Mouse (Mus musculus) neural tube, embryonic 11.5 days (tissue): ENCODE measurements around the gene Olfr1246. TPM values are rescaled to one million over a fixed set of nuclear protein-coding genes. Genes with fewer than 3 reads are reported as not detected.
"Not testable (repeated sequence)": the region's sequence is repeated elsewhere in the genome, so short reads cannot be mapped to it uniquely, and the experiment has no call there.

Source experiments
- ATAC-seq: fragments of 200-750 bp; cut with Nextera tagmentation; 2 replicates; pipeline ENCODE4 v1.8.0; 2017; ENCODE audit warnings: moderate number of reproducible peaks, mild to moderate bottlenecking, moderate TSS enrichment, moderate library complexity; ENCODE audit not compliant: insufficient read depth, low FRiP score, low TSS enrichment
- DNase-seq: peaks from one replicate; pipeline ENCODE4 v3.0.0-alpha.2; 2015; ENCODE audit warnings: low spot score
- H3K27ac ChIP-seq: fragments of 300-500 bp; sonication (generic); 2 replicates; pipeline ENCODE4 v1.5.1; 2014; ENCODE audit warnings: low read depth, mild to moderate bottlenecking, low read length
- H3K27me3 ChIP-seq: fragments of 300-500 bp; sonication (generic); 2 replicates; pipeline ENCODE4 v1.6.1; 2014; ENCODE audit warnings: mild to moderate bottlenecking, low read length, mixed read lengths; ENCODE audit not compliant: control insufficient read depth, insufficient read depth
- H3K36me3 ChIP-seq: fragments of 300-500 bp; sonication (generic); 2 replicates; pipeline ENCODE4 v1.6.1; 2014; ENCODE audit warnings: mild to moderate bottlenecking, low read length, moderate library complexity, mixed read lengths; ENCODE audit not compliant: control insufficient read depth, insufficient read depth
- H3K4me1 ChIP-seq: fragments of 300-500 bp; sonication (generic); 2 replicates; pipeline ENCODE4 v1.6.1; 2014; ENCODE audit warnings: low read length, mixed read lengths; ENCODE audit not compliant: control insufficient read depth, insufficient read depth
- H3K4me2 ChIP-seq: fragments of 300-500 bp; sonication (generic); 2 replicates; pipeline ENCODE4 v1.6.1; 2014; ENCODE audit warnings: low read depth, mild to moderate bottlenecking, moderate library complexity
- H3K4me3 ChIP-seq: fragments of 300-500 bp; sonication (generic); 2 replicates; pipeline ENCODE4 v1.5.1; 2014; ENCODE audit warnings: low read depth, low read length
- H3K9ac ChIP-seq: fragments of 300-500 bp; sonication (generic); 2 replicates; pipeline ENCODE4 v1.6.1; 2014; ENCODE audit warnings: mild to moderate bottlenecking, low read length
- H3K9me3 ChIP-seq: fragments of 300-500 bp; sonication (generic); 2 replicates; pipeline ENCODE4 v1.6.1; 2016; ENCODE audit warnings: low read length; ENCODE audit not compliant: control insufficient read depth
- WGBS: fragments of 180-500 bp; shearing (Covaris S2); extraction: QIAGEN DNeasy Blood & Tissue Kit; methylation state at CpG from one replicate; pipeline ENCODE4 v1.1.7; 2014; 5-methylcytosine and 5-hydroxymethylcytosine counted together
- polyA plus RNA-seq: library from polyadenylated mRNA; unstranded; fragments of >200 nt; fragmentation: Nextera tagmentation; extraction: Ambion mirVana; gene quantifications from 2 replicates; pipeline ENCODE4 v1.2.1, GENCODE M21; 2014

The Olfr1246 gene
- polyA plus RNA-seq: not detected in 2 replicates

DNA sequence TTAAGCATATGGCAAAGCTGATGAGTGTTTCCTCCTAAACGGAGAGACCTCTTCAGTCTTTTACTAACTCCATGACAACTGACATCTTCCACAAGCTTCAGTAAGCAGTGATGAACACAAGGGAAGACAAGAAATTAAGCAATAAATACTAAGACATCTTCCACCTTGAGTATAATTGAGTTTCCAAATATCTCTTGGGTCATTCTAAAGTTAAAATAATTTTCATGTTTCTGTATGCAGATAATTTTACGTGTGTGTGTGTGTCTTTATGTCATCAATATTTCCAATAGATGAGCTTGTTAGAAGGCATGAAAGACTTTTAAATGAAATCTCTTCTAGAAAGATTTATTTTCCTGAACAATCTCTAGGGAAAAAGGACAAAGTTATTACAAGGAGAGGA, at the start of gene Olfr1246:
Olfr1246 (minus strand) TSS at position 101 of the 400 bp plus-strand sequence.
- ATAC-seq (no peak), DNase-seq (no peak)
- Histone ChIP-seq H3K9ac (no peak within 1 kb of the TSS), H3K4me1 (no peaks in the 10 kb centered on the region), H3K36me3 (no peaks in the 10 kb centered on the region), H3K4me2 (no peak within 1 kb of the TSS), H3K27me3 (no peaks in the 10 kb centered on the region), H3K27ac (no peak within 1 kb of the TSS), H3K4me3 (no peak within 1 kb of the TSS), H3K9me3 (no peaks in the 10 kb centered on the region)
- 84% methylated on average over 2 of the region's 2 CpGs for WGBS

DNA sequence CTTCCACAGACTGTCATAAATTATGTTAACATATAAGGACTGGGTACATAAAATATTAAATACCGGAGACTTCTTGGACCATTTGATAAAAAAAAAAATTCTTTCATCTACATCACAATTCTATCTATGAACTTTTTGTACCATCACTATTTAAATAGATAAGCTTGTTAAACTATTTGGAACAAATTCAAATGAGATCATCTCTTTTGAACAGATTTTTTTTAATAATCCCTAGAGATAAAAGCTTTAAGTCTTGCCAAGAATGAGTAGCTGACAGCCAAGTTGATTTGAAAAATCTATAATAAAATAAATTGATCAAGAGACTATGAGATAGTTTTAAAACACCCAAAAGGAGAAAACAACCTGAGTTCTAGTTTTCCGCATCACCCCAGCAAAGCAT, 41.9 kb upstream of the Olfr1246 start, which contains the start of gene Olfr1249:
Olfr1249 (minus strand) TSS at position 101 of the 400 bp plus-strand sequence.
- H3K4me2 ChIP-seq: no peak within 1 kb of the TSS
- no peaks in the 10 kb centered on the region for H3K4me1 ChIP-seq
- no peaks in the 10 kb centered on the region for H3K9me3 ChIP-seq
- no peaks in the 10 kb centered on the region for H3K36me3 ChIP-seq
- no peak within 1 kb of the TSS for H3K4me3 ChIP-seq
- ATAC-seq: no peak
- no peak within 1 kb of the TSS for H3K9ac ChIP-seq
- no peak for DNase-seq
- no peak within 1 kb of the TSS for H3K27ac ChIP-seq
- no peaks in the 10 kb centered on the region for H3K27me3 ChIP-seq
- WGBS: 92% methylated on average over 2 of the region's 2 CpGs

GRCm38 (mm10) chr2:89618145-89618544, 25.2 kb upstream of the Olfr1246 start, which contains the start of gene Olfr1248:
Gene Olfr1248, minus strand, starts transcription at chr2:89618245.
- H3K27me3 ChIP-seq, DNase-seq, H3K27ac ChIP-seq, H3K9me3 ChIP-seq, H3K9ac ChIP-seq, H3K4me3 ChIP-seq, ATAC-seq, H3K4me1 ChIP-seq, H3K36me3 ChIP-seq, H3K4me2 ChIP-seq: not testable (repeated sequence)
- WGBS: 100% methylated on average over 1 of the region's 1 CpGs

- DNase-seq (no peak), ATAC-seq (no peak)
- H3K9me3 ChIP-seq: no peaks in the 10 kb centered on the region
- no peak within 1 kb of the TSS for H3K4me2 ChIP-seq
- H3K4me1 ChIP-seq: no peaks in the 10 kb centered on the region
- no peak within 1 kb of the TSS for H3K9ac ChIP-seq
- no peak within 1 kb of the TSS for H3K27ac ChIP-seq
- no peaks in the 10 kb centered on the region for H3K27me3 ChIP-seq
- H3K4me3 ChIP-seq: no peak within 1 kb of the TSS
- WGBS: 95% methylated on average over 2 of the region's 2 CpGs
- H3K36me3 ChIP-seq: no peaks in the 10 kb centered on the region
Measured at GRCm38 (mm10) chr2:89614030-89614429, 21.1 kb upstream of the Olfr1246 start, which contains the start of gene Olfr1247. Gene Olfr1247, minus strand, starts transcription at chr2:89614130.

DNA sequence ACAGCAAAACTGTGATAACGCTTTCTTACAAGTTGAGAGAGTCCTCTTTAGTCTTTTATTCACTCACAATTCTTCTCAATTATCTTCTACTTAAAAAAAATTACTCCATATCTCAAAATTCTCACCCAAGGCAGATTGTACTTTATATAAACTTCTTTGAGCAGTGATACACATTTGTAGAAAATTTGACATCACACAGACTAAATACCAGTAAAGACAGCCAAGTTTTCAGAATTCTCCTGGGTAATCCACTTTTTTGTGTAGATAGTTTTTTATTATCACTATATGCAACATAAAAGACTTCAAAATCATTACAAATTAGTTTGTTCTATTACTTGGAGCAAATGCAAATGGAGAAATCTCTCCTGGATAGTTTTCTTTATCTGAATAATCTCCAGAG, 14.6 kb downstream of the Olfr1246 start, which contains the start of gene Olfr1245:
Olfr1245 (minus strand) TSS at position 101 of the 400 bp plus-strand sequence.
- ATAC-seq (no peak), DNase-seq (no peak)
- Histone ChIP-seq H3K9me3 (no peaks in the 10 kb centered on the region), H3K4me2 (no peak within 1 kb of the TSS), H3K4me3 (no peak within 1 kb of the TSS), H3K4me1 (no peaks in the 10 kb centered on the region), H3K9ac (no peak within 1 kb of the TSS), H3K36me3 (no peaks in the 10 kb centered on the region), H3K27ac (no peak within 1 kb of the TSS), H3K27me3 (no peaks in the 10 kb centered on the region)
- WGBS: 95% methylated on average over 1 of the region's 1 CpGs

DNA sequence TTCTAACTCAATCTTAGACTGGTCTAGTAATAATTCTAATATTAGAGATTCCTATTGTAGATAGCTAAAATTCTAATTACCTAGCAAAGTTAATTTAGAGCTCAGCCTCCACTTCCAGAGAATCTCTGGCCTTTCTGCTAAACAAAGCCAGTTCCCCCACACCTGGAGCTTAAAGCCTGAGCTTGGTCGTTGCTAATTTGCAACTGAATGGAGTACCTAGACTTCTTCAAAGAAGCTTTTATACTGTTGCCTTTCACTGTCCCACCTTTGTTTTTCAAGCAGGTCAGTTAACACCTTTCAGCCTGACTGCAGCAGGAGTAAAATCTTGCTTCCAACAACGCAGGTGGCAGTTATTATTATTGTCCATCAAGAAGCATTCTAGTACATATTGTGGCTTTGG, 30.3 kb downstream of the Olfr1246 start:
- H3K27ac ChIP-seq, ATAC-seq, H3K27me3 ChIP-seq, H3K9ac ChIP-seq, H3K4me3 ChIP-seq, H3K9me3 ChIP-seq, DNase-seq, H3K4me1 ChIP-seq, H3K36me3 ChIP-seq, H3K4me2 ChIP-seq: not testable (repeated sequence)
- WGBS: 58% methylated on average over 2 of the region's 2 CpGs

DNA sequence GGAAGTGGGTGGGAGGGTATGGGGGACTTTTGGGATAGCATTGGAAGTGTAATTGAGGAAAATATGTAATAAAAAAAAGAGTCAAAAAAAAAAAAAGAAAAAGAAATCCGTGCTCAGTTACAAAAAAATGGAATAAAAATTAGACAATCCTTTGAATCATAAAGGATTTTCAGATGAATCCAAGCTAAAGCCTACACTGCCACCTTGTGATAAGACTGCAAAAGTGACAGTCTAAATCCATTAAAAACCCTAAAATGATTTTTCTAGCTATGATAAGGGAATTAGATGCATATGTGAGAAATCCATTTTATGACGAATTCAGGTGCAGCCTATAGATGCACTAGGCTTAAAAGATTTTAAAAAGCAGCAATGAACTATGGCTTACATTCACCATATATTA, 48.4 kb downstream of the Olfr1246 start:
- Histone ChIP-seq H3K36me3 (no peaks in the 10 kb centered on the region), H3K4me1 (no peaks in the 10 kb centered on the region), H3K4me2 (no peak overlapping the region), H3K4me3 (no peak overlapping the region), H3K27me3 (no peaks in the 10 kb centered on the region), H3K9me3 (no peaks in the 10 kb centered on the region), H3K9ac (no peak overlapping the region), H3K27ac (no peak overlapping the region)
- DNase-seq (no peak), ATAC-seq (no peak)
- WGBS: 67% methylated on average over 2 of the region's 2 CpGs

GRCm38 (mm10) chr2:89539923-89540322, 53.0 kb downstream of the Olfr1246 start:
- no peaks in the 10 kb centered on the region for H3K36me3 ChIP-seq
- H3K4me1 ChIP-seq: no peaks in the 10 kb centered on the region
- H3K9me3 ChIP-seq: no peaks in the 10 kb centered on the region
- no peak for ATAC-seq
- no peak for DNase-seq
- no peak overlapping the region for H3K9ac ChIP-seq
- H3K27me3 ChIP-seq: no peaks in the 10 kb centered on the region
- 72% methylated on average over 1 of the region's 1 CpGs for WGBS
- no peak overlapping the region for H3K4me2 ChIP-seq
- no peak overlapping the region for H3K4me3 ChIP-seq
- no peak overlapping the region for H3K27ac ChIP-seq
